Comparison of ENCODE assay signal across 8 mouse cellular contexts in the genomic region with DNA sequence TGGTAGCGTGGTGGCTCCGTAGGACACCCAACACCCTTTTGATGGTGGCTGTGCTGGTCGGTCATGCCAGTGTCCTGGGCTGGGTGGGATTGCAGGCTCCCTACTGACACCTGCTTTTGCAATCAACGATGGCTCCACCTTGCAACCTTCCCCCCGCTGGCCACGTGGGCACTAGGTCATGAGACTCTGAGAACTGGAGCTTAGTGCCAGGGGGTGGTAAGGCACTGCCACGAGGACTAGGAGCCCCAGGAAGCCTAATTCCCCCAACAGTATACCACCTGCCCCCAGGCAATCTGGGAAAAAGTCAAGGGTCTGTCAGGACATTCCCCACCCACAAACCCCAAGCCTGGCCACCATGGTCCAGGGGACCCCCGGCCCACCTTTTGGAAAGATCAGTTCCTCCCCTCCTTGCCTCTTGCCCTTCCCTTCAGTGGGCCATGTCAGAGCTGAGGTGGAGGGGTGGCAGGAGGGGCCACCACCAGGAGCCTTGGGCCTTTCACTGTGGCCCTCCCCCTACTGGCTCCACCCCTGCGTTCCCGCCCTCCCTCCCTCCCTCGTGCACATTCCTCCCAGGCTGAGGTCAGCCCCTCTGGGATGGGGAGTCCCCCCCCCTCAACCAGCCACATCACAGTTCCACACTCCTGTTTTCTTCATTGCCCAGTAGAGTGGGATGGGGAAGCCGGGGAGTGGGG. TPM values are rescaled to one million over a fixed set of nuclear protein-coding genes. Genes with fewer than 3 reads are reported as not detected.
DNase-seq lines count a peak whose midpoint lies in the region; ATAC-seq and TF ChIP-seq lines count a peak whose summit lies in the region.
"Had no signal": no experiment of that assay in that cellular context is flagged by ENCODE, and none has a peak within 500 bp of the region (broad histone marks: within the 10 kb centered on the region; RNA-seq: fewer than 3 reads in every experiment).

Gene Sema3b, minus strand, starts transcription at position 489 of the 692 bp plus-strand sequence.

- peak within 1 kb of the TSS; percentile 24 to 43 (median 33) for H3K4me3 ChIP-seq in CH12.LX (replicated peaks in 1 of 3; ENCODE audit: low read depth in 2 of 3, low read length in 2 of 3, poor library complexity in 1 of 3)
- H3K4me3 ChIP-seq in heart, embryonic 15.5 days, result no peak within 1 kb of the TSS

- H3K9me3 ChIP-seq in CH12.LX (replicated peaks; ENCODE audit: low read length), result no peaks in the 10 kb centered on the region
- no peaks in the 10 kb centered on the region for H3K9me3 ChIP-seq in heart, embryonic 15.5 days (replicated peaks)

- TF ChIP-seq RAD21 in CH12.LX (IDR thresholded peaks at IDR 0.05; ENCODE audit: low read depth, low read length), result no peak

- TF ChIP-seq EP300 in CH12.LX (IDR thresholded peaks at IDR 0.05; ENCODE audit: low read length), result no peak

- intact Hi-C loops in left cerebral cortex, postnatal 10 days (cut with DNase I), result no loop called here

- H3K79me2 ChIP-seq in CH12.LX (replicated peaks; ENCODE audit: control insufficient read depth, extremely low read depth, insufficient read depth, poor library complexity, severe bottlenecking), result no peaks in the 10 kb centered on the region

- peaks cover 0 to 4% of the 10 kb centered on the region in 2 experiments for H3K36me3 ChIP-seq in CH12.LX (replicated peaks in 1 of 2; ENCODE audit: control insufficient read depth in 1 of 2, insufficient read depth in 1 of 2, low read length in 1 of 2)
- H3K36me3 ChIP-seq in heart, embryonic 15.5 days, result peaks cover 4% of the 10 kb centered on the region; the same call in 1 of the 2 replicates

- no peaks in the 10 kb centered on the region for H3K27me3 ChIP-seq in CH12.LX (replicated peaks)
- H3K27me3 ChIP-seq in heart, embryonic 15.5 days, result no peaks in the 10 kb centered on the region; the same call in 1 of the 2 replicates

- H3K9ac ChIP-seq in CH12.LX (ENCODE audit: insufficient read depth, low read depth), result peak within 1 kb of the TSS; percentile 14
- peak within 1 kb of the TSS; percentile 51; the same call in 1 of the 2 replicates for H3K9ac ChIP-seq in heart, embryonic 15.5 days
- H3K9ac ChIP-seq: liver, embryonic 14.5 days had no signal

- peaks cover 36 to 76% of the 10 kb centered on the region in 2 experiments for H3K4me1 ChIP-seq in CH12.LX (ENCODE audit: control insufficient read depth in 1 of 2, insufficient read depth in 2 of 2)
- peaks cover 80% of the 10 kb centered on the region for H3K4me1 ChIP-seq in heart, embryonic 15.5 days (replicated peaks)

- H3K4me2 ChIP-seq in CH12.LX (ENCODE audit: insufficient read depth, low read depth, poor library complexity, severe bottlenecking), result peak within 1 kb of the TSS; percentile 53
- peak within 1 kb of the TSS; percentile 58 for H3K4me2 ChIP-seq in heart, embryonic 15.5 days

- no peak for TF ChIP-seq CTCF in CH12.LX (conservative IDR thresholded peaks at IDR 0.05 in 1 of 2, IDR thresholded peaks at IDR 0.05 in 1 of 2; ENCODE audit: low read depth in 2 of 2, low read length in 2 of 2)

- peak within 1 kb of the TSS; percentile 65 for H3K27ac ChIP-seq in CH12.LX (ENCODE audit: insufficient read depth, low read depth)
- peak within 1 kb of the TSS; percentile 78 for H3K27ac ChIP-seq in heart, embryonic 15.5 days
- H3K27ac ChIP-seq: liver, embryonic 14.5 days had no signal

- dilution Hi-C loops in CH12.LX (cut with MboI; ENCODE audit: extremely low pct_ligation_motif_present, extremely low pct_unique_long_range_greater_than_20kb, low sequenced_read_pairs), result no loop called here

- WGBS in heart, embryonic 15.5 days, result 38% methylated on average over 12 of the region's 12 CpGs

- no peak for DNase-seq in CH12.LX (ENCODE audit: extremely low read depth)
- DNase-seq in NIH3T3 (ENCODE audit: low read depth), result peak; percentile 81
- DNase-seq in kidney, postnatal 36 days, result peak; percentile 64 to 71
- no peak for DNase-seq in adipocyte (ENCODE audit: low spot score)
- no peak for DNase-seq in left cerebral cortex, postnatal 10 days (ENCODE audit: extremely low spot score in 1 of 2, low spot score in 2 of 2)
- no peak for DNase-seq in layer of hippocampus, adult 8-10 months (ENCODE audit: low spot score in 2 of 2)

- 0 out of 2 replicates have a peak, but pooled peaks have one; percentile 5 for TF ChIP-seq POLR2A in CH12.LX (IDR thresholded peaks at IDR 0.05; ENCODE audit: low read depth, low read length)

- in situ Hi-C loops in CH12.LX (cut with MboI; ENCODE audit: low pct_ligation_motif_present, low pct_unique_long_range_greater_than_20kb, low sequenced_read_pairs), result loop anchor here (5.0 kb wide), 1 partner anchor 33 kb away; no protein-coding TSS in a partner anchor

- 0 out of 2 replicates have a peak, but pooled peaks have one; percentile 2 for ATAC-seq in heart, embryonic 15.5 days (replicated peaks; ENCODE audit: insufficient number of reproducible peaks, insufficient read depth, low FRiP score, low read depth)

TF ChIP-seq in CH12.LX, 34 proteins besides CTCF, POLR2A, EP300 and RAD21:
- TF ChIP-seq E2F4 (IDR thresholded peaks at IDR 0.05; ENCODE audit: insufficient replicate concordance, low read depth, low read length) (no peak), MXI1 (IDR thresholded peaks at IDR 0.05; ENCODE audit: low read depth, low read length) (peak; percentile 45; the same call in 1 of the 2 replicates), MAFK (IDR thresholded peaks at IDR 0.05; ENCODE audit: insufficient replicate concordance, low read length) (no peak), JUN (IDR thresholded peaks at IDR 0.05; ENCODE audit: insufficient read depth, low read depth, low read length) (no peak), USF1 (IDR thresholded peaks at IDR 0.05; ENCODE audit: low read depth, low read length) (peak; percentile 65), USF2 (conservative IDR thresholded peaks at IDR 0.05; ENCODE audit: low read depth, low read length) (peak; percentile 14; the same call in 1 of the 2 replicates), MAX (IDR thresholded peaks at IDR 0.05; ENCODE audit: low read length) (peak; percentile 72)

RNA-seq across cellular contexts. Expression of gene Sema3b, which starts in this region (rescaled TPM):
- total RNA-seq in CH12.LX (2012; rRNA removed), result 7.4 and 11.6 TPM in 2 replicates
- 8.0 and 8.2 TPM in 2 replicates for total RNA-seq in CH12.LX (2014; rRNA removed)
- 4.3 and 4.7 TPM in 2 replicates for polyA plus RNA-seq in CH12.LX (2012; ENCODE audit: insufficient read length, low read depth)
- 9.7 and 10.7 TPM in 2 replicates for polyA plus RNA-seq in heart, embryonic 15.5 days (2015; fragmentation: Nextera tagmentation; extraction: Ambion mirVana)
- total RNA-seq in left cerebral cortex, postnatal 10 days (2021), result 1 to 10 TPM; 2.7 to 2.9 TPM
- 1 to 10 TPM; 2.9 to 5.0 (median 4.4) TPM for total RNA-seq in layer of hippocampus, adult 8-10 months (2022)

Comparison
In these comparisons a context has a peak if more than half of its experiments do, and no peak if none do; other contexts are left out.
1. DNase-seq: peak in NIH3T3 (single experiment) and kidney, postnatal 36 days (2 of 2); none in CH12.LX (single experiment), adipocyte (single experiment), left cerebral cortex, postnatal 10 days (0 of 2) and layer of hippocampus, adult 8-10 months (0 of 2).